In the genomic region with DNA sequence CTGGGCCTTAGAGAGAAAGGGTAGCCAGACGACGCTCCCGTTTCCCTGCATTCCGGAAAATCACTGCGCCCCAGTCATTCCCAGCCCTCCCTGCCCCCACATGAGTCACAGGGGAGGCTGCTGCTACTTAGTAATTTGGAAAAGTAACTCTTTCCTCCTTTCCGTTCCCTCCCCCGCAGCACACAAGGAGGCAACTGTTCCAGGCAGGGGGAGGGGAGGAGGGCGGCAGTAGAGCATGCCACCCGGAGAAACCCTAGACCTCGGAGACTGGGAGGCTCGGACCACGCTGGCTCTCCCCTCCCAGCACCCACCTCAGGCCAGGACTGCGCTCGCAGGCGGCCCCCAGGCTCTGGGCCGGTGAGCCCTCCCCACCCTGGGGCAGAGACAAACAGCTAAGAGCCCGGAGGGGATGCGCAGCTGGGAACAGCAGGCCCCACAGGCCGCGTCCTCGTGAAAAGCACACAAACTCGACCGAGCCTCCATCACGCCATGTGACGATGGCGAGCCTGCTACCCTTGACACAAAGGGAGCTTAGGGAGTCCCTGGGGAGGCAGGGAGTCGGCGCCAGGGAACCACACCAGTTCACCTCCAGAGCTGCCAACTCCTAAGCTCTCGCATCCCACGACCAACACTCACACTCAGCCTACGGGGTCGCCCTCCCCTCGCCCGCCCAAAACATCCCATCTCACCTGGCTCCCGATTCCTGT, we compare ENCODE assay signal across 8 mouse cellular contexts. TPM values are rescaled to one million over a fixed set of nuclear protein-coding genes. Genes with fewer than 3 reads are reported as not detected.
DNase-seq lines count a peak whose midpoint lies in the region; ATAC-seq and TF ChIP-seq lines count a peak whose summit lies in the region.

No protein-coding gene starts in this region.

- no peak for TF ChIP-seq RAD21 in MEL (IDR thresholded peaks at IDR 0.05; ENCODE audit: low read depth, low read length)

- no peaks in the 10 kb centered on the region for H3K27me3 ChIP-seq in MEL (ENCODE audit: control insufficient read depth in 1 of 2, insufficient read depth in 2 of 2, low read length in 2 of 2)
- no peaks in the 10 kb centered on the region for H3K27me3 ChIP-seq in cerebellum, adult 2 months (ENCODE audit: control insufficient read depth, insufficient read depth, low read length)
- no peaks in the 10 kb centered on the region for H3K27me3 ChIP-seq in hindbrain, embryonic 12.5 days

- H3K4me1 ChIP-seq in MEL (ENCODE audit: control insufficient read depth in 1 of 2, insufficient read depth in 2 of 2, low read length in 2 of 2), result peaks cover 0 to 11% of the 10 kb centered on the region in 2 experiments; a peak in 2 of 4 replicates
- H3K4me1 ChIP-seq in cerebellum, adult 2 months (ENCODE audit: control insufficient read depth, insufficient read depth, low read length), result peaks cover 3% of the 10 kb centered on the region; the same call in 1 of the 2 replicates
- peaks cover 30% of the 10 kb centered on the region for H3K4me1 ChIP-seq in hindbrain, embryonic 12.5 days

- H3K36me3 ChIP-seq in MEL (ENCODE audit: control insufficient read depth in 1 of 2, insufficient read depth in 2 of 2, low read length in 2 of 2), result peaks cover 9% of the 10 kb centered on the region in 2 experiments
- peaks cover 23% of the 10 kb centered on the region for H3K36me3 ChIP-seq in hindbrain, embryonic 12.5 days

- peaks cover 72% of the 10 kb centered on the region for H3K79me2 ChIP-seq in MEL (ENCODE audit: control insufficient read depth, insufficient read depth, low read length, poor library complexity)

- 0 out of 4 replicates have a peak, but pooled peaks of 1 of the 2 experiments have one; percentile 13 for TF ChIP-seq EP300 in MEL (IDR thresholded peaks at IDR 0.05; ENCODE audit: low read depth in 1 of 2, low read length in 2 of 2)

- DNase-seq in MEL (ENCODE audit: low read depth, low spot score), result peak; percentile 79
- peak; percentile 86 to 88 for DNase-seq in cerebellum, adult 2 months
- DNase-seq in frontal cortex, adult 2 months (ENCODE audit: extremely low spot score in 1 of 2, low spot score in 1 of 2), result peak; percentile 88 to 93
- DNase-seq in layer of hippocampus, postnatal 25 days (ENCODE audit: extremely low spot score in 1 of 2, low spot score in 1 of 2), result peak; percentile 62 to 77
- DNase-seq in lung, postnatal 25 days (ENCODE audit: low spot score), result peak; percentile 90
- peak; percentile 90 to 91 for DNase-seq in right cerebral cortex, adult 2 months (ENCODE audit: low spot score in 2 of 2)
- DNase-seq in urinary bladder, adult 2 months (ENCODE audit: low spot score), result peak; percentile 86

- peak overlapping the region; percentile 81 to 98 for H3K4me3 ChIP-seq in MEL (ENCODE audit: control insufficient read depth in 1 of 2, insufficient read depth in 1 of 2, low read depth in 2 of 2, low read length in 2 of 2)
- peak overlapping the region; percentile 93 for H3K4me3 ChIP-seq in cerebellum, adult 2 months (replicated peaks; ENCODE audit: insufficient read depth, low read depth, low read length)
- peak overlapping the region; percentile 99 for H3K4me3 ChIP-seq in hindbrain, embryonic 12.5 days

- peak overlapping the region; percentile 98 for H3K9ac ChIP-seq in MEL (ENCODE audit: control insufficient read depth, low read depth, low read length, poor library complexity, severe bottlenecking)
- peak overlapping the region; percentile 91 for H3K9ac ChIP-seq in hindbrain, embryonic 12.5 days

- peak overlapping the region; percentile 98 for H3K4me2 ChIP-seq in hindbrain, embryonic 12.5 days (replicated peaks)

- no peaks in the 10 kb centered on the region for H3K9me3 ChIP-seq in MEL (replicated peaks; ENCODE audit: insufficient read depth, low read length)
- H3K9me3 ChIP-seq in hindbrain, embryonic 12.5 days (replicated peaks), result no peaks in the 10 kb centered on the region

- peak; percentile 22 for ATAC-seq in hindbrain, embryonic 12.5 days (ENCODE audit: low FRiP score)

- peak overlapping the region; percentile 89 for H3K27ac ChIP-seq in MEL (ENCODE audit: control insufficient read depth, low read depth, low read length)
- H3K27ac ChIP-seq in cerebellum, adult 2 months (ENCODE audit: insufficient read depth, low read length), result peak overlapping the region; percentile 98
- peak overlapping the region; percentile 100 for H3K27ac ChIP-seq in hindbrain, embryonic 12.5 days

- WGBS in cerebellum, adult 2 months, result under 1% methylated on average over 35 of the region's 35 CpGs
- WGBS in hindbrain, embryonic 12.5 days, result under 1% methylated on average over 29 of the region's 35 CpGs

- peak; percentile 24 to 35; a peak in 3 of 4 replicates for TF ChIP-seq POLR2A in MEL (IDR thresholded peaks at IDR 0.05; ENCODE audit: control insufficient read depth in 1 of 2, insufficient read depth in 1 of 2, low read depth in 1 of 2, low read length in 2 of 2, poor library complexity in 1 of 2)
- TF ChIP-seq POLR2A in cerebellum, adult 2 months (IDR thresholded peaks at IDR 0.05; ENCODE audit: borderline replicate concordance, insufficient read depth, low read length), result peak; percentile 44; the same call in 1 of the 2 replicates

- TF ChIP-seq CTCF in MEL (IDR thresholded peaks at IDR 0.05 in 2 of 3, conservative IDR thresholded peaks at IDR 0.05 in 1 of 3; ENCODE audit: control insufficient read depth in 1 of 3, insufficient read depth in 1 of 3, low read depth in 2 of 3, low read length in 3 of 3, poor library complexity in 1 of 3, severe bottlenecking in 1 of 3), result no peak
- TF ChIP-seq CTCF in cerebellum, adult 2 months (IDR thresholded peaks at IDR 0.05; ENCODE audit: borderline replicate concordance, insufficient read depth, low read depth, low read length), result no peak

TF ChIP-seq in MEL, 35 proteins besides CTCF, POLR2A, EP300 and RAD21 (continues in another document):
- TF ChIP-seq MAX (IDR thresholded peaks at IDR 0.05; ENCODE audit: low read length) (peak; percentile 80), BHLHE40 (IDR thresholded peaks at IDR 0.05; ENCODE audit: borderline replicate concordance, low read depth, low read length) (no peak), MAFK (IDR thresholded peaks at IDR 0.05; ENCODE audit: borderline replicate concordance, low read depth, low read length) (no peak), HCFC1 (IDR thresholded peaks at IDR 0.05; ENCODE audit: low read depth, low read length) (0 out of 2 replicates have a peak, but pooled peaks have one; percentile 7), SIN3A (IDR thresholded peaks at IDR 0.05; ENCODE audit: low read length) (peak; percentile 21), MYC (IDR thresholded peaks at IDR 0.05; ENCODE audit: low read depth, low read length) (peak; percentile 15; the same call in 1 of the 2 replicates), POLR2AphosphoS2 (IDR thresholded peaks at IDR 0.05; ENCODE audit: low read length) (peak; percentile 60), SMC3 (IDR thresholded peaks at IDR 0.05; ENCODE audit: low read depth, low read length) (no peak; the same call in 1 of the 2 replicates)

RNA-seq across cellular contexts. Expression of a gene that starts 1.1 kb away (rescaled TPM):
- 97.2 and 99.5 TPM in 2 replicates for total RNA-seq in MEL (2012; rRNA removed)
- polyA plus RNA-seq in MEL (2012; ENCODE audit: insufficient read depth in 1 of 2, insufficient read length in 2 of 2, low read depth in 1 of 2, low replicate concordance in 2 of 2, missing spikeins in 1 of 2), result 100 to 1,000 TPM; 189 to 252 TPM
- 188 and 209 TPM in 2 replicates for polyA plus RNA-seq in cerebellum, adult 2 months (2012; rRNA removed)
- 167 and 194 TPM in 2 replicates for polyA plus RNA-seq in frontal cortex, adult 2 months (2012; rRNA removed)
- 137 and 151 TPM in 2 replicates for polyA plus RNA-seq in hindbrain, embryonic 12.5 days (2016; fragmentation: Nextera tagmentation; extraction: Ambion mirVana)
- total RNA-seq in layer of hippocampus, postnatal 25 days (2021), result 100 to 1,000 TPM; 196 to 216 TPM
- polyA plus RNA-seq in urinary bladder, adult 2 months (2012; rRNA removed), result 135 and 154 TPM in 2 replicates

RNA-seq across cellular contexts. Expression of a gene that starts 2.0 kb away (rescaled TPM):
- total RNA-seq in MEL (2012; rRNA removed), result 26.1 and 38.3 TPM in 2 replicates
- 10 to 100 TPM in 1 of 2 experiments, not detected in 1; 38.7 TPM for polyA plus RNA-seq in MEL (2012; ENCODE audit: insufficient read depth in 1 of 2, insufficient read length in 2 of 2, low read depth in 1 of 2, low replicate concordance in 2 of 2, missing spikeins in 1 of 2)
- polyA plus RNA-seq in cerebellum, adult 2 months (2012; rRNA removed), result 13.2 and 13.6 TPM in 2 replicates
- 26.3 and 26.8 TPM in 2 replicates for polyA plus RNA-seq in frontal cortex, adult 2 months (2012; rRNA removed)
- 13.1 and 14.2 TPM in 2 replicates for polyA plus RNA-seq in hindbrain, embryonic 12.5 days (2016; fragmentation: Nextera tagmentation; extraction: Ambion mirVana)
- 10 to 100 TPM; 32.3 to 35.1 TPM for total RNA-seq in layer of hippocampus, postnatal 25 days (2021)
- 30.0 and 31.9 TPM in 2 replicates for polyA plus RNA-seq in urinary bladder, adult 2 months (2012; rRNA removed)

RNA-seq across cellular contexts. Expression of a gene that starts 21.8 kb away (rescaled TPM):
- 0.77 and 0.82 TPM in 2 replicates for total RNA-seq in MEL (2012; rRNA removed)
- polyA plus RNA-seq in MEL (2012; ENCODE audit: insufficient read depth in 1 of 2, insufficient read length in 2 of 2, low read depth in 1 of 2, low replicate concordance in 2 of 2, missing spikeins in 1 of 2), result 1 to 10 TPM in 1 of 2 experiments, not detected in 1; 1.5 TPM
- 0.35 and 0.52 TPM in 2 replicates for polyA plus RNA-seq in cerebellum, adult 2 months (2012; rRNA removed)
- polyA plus RNA-seq in frontal cortex, adult 2 months (2012; rRNA removed), result 0.99 and 1.1 TPM in 2 replicates
- polyA plus RNA-seq in hindbrain, embryonic 12.5 days (2016; fragmentation: Nextera tagmentation; extraction: Ambion mirVana), result 0.21 TPM in 1 of 2 replicates, not detected in the other
- under 1 TPM; 0.69 to 0.94 TPM for total RNA-seq in layer of hippocampus, postnatal 25 days (2021)
- polyA plus RNA-seq in urinary bladder, adult 2 months (2012; rRNA removed), result 4.1 and 4.9 TPM in 2 replicates

RNA-seq across cellular contexts. Expression of a gene that starts 29.2 kb away (rescaled TPM):
- 2.2 and 2.6 TPM in 2 replicates for total RNA-seq in MEL (2012; rRNA removed)
- polyA plus RNA-seq in MEL (2012; ENCODE audit: insufficient read depth in 1 of 2, insufficient read length in 2 of 2, low read depth in 1 of 2, low replicate concordance in 2 of 2, missing spikeins in 1 of 2), result 1 to 10 TPM in 1 of 2 experiments, not detected in 1; 3.9 TPM
- polyA plus RNA-seq in cerebellum, adult 2 months (2012; rRNA removed), result 0.25 and 0.34 TPM in 2 replicates
- 1.1 and 1.2 TPM in 2 replicates for polyA plus RNA-seq in frontal cortex, adult 2 months (2012; rRNA removed)
- 0.29 and 0.39 TPM in 2 replicates for polyA plus RNA-seq in hindbrain, embryonic 12.5 days (2016; fragmentation: Nextera tagmentation; extraction: Ambion mirVana)
- under 1 TPM; 0.42 to 0.45 TPM for total RNA-seq in layer of hippocampus, postnatal 25 days (2021)
- 1.7 and 2.1 TPM in 2 replicates for polyA plus RNA-seq in urinary bladder, adult 2 months (2012; rRNA removed)

RNA-seq across cellular contexts. Expression of a gene that starts 31.5 kb away (rescaled TPM):
- not detected in 2 replicates for total RNA-seq in MEL (2012; rRNA removed)
- polyA plus RNA-seq in MEL (2012; ENCODE audit: insufficient read depth in 1 of 2, insufficient read length in 2 of 2, low read depth in 1 of 2, low replicate concordance in 2 of 2, missing spikeins in 1 of 2), result under 1 TPM in 1 of 2 experiments, not detected in 1; 0.67 TPM
- 1.8 and 3.0 TPM in 2 replicates for polyA plus RNA-seq in cerebellum, adult 2 months (2012; rRNA removed)
- polyA plus RNA-seq in frontal cortex, adult 2 months (2012; rRNA removed), result 3.1 and 3.5 TPM in 2 replicates
- polyA plus RNA-seq in hindbrain, embryonic 12.5 days (2016; fragmentation: Nextera tagmentation; extraction: Ambion mirVana), result 1.4 and 2.1 TPM in 2 replicates
- total RNA-seq in layer of hippocampus, postnatal 25 days (2021), result 1 to 10 TPM; 1.8 to 3.4 TPM
- polyA plus RNA-seq in urinary bladder, adult 2 months (2012; rRNA removed), result 22.4 and 22.8 TPM in 2 replicates

Comparison
In these comparisons a context has a peak if more than half of its experiments do, and no peak if none do; other contexts are left out.
1. Peak in every context shown above with its lines: DNase-seq, ATAC-seq, H3K4me3 ChIP-seq and H3K27ac ChIP-seq.